Mouse (Mus musculus) macrophage (primary cell): ENCODE data around the gene Ccdc47. TPM values are rescaled to one million over a fixed set of nuclear protein-coding genes. Genes with fewer than 3 reads are reported as not detected.

Experiments used
- H3K27ac ChIP-seq: fragments of 350-480 bp; formaldehyde crosslinking; 2 replicates; pipeline ENCODE4 v1.9.0; 2021
- H3K36me3 ChIP-seq: fragments of 350-480 bp; formaldehyde crosslinking; 2 replicates; pipeline ENCODE4 v1.9.0; 2021; ENCODE audit errors: inconsistent target
- H3K4me3 ChIP-seq: fragments of 350-480 bp; formaldehyde crosslinking; 2 replicates; pipeline ENCODE4 v1.9.0; 2021; ENCODE audit errors: inconsistent target
- H3K79me2 ChIP-seq: fragments of 350-480 bp; formaldehyde crosslinking; 2 replicates; pipeline ENCODE4 v1.9.0; 2021; ENCODE audit errors: inconsistent target
- WGBS: methylation state at CpG from one replicate; pipeline ENCODE4 v1.1.7; 2026; ENCODE audit warnings: inconsistent platforms; ENCODE audit not compliant: missing documents; 5-methylcytosine and 5-hydroxymethylcytosine counted together
- polyA plus RNA-seq: library from polyadenylated mRNA; stranded (reverse); fragments of 250-400 nt; gene quantifications from 3 replicates; pipeline ENCODE4 v1.2.4, GENCODE M21; 2018; ENCODE audit warnings: inconsistent platforms

Ccdc47 gene
- polyA plus RNA-seq, 1 experiment from 2014 or later = 77.0 TPM

- H3K27ac ChIP-seq = peak overlapping the region; percentile 64
- peaks cover 32% of the 10 kb centered on the region; the same call in 1 of the 2 replicates for H3K79me2 ChIP-seq
- H3K4me3 ChIP-seq = peak overlapping the region; percentile 86
- peaks cover 13% of the 10 kb centered on the region; the same call in 1 of the 2 replicates for H3K36me3 ChIP-seq
- WGBS = 7% methylated on average over 19 of the region's 19 CpGs
These were observed 23.3 kb downstream of the Ccdc47 start for GRCm38 (mm10) chr11:106192657-106193370.

GRCm38 (mm10) chr11:106192241-106192640 is 23.9 kb downstream of the Ccdc47 start:
- WGBS = 90% methylated on average over 5 of the region's 5 CpGs
- Histone ChIP-seq H3K79me2 (peaks cover 37% of the 10 kb centered on the region; the same call in 1 of the 2 replicates), H3K36me3 (peaks cover 8% of the 10 kb centered on the region; the same call in 1 of the 2 replicates), H3K4me3 (peak overlapping the region; percentile 86), H3K27ac (no peak overlapping the region)

- H3K27ac ChIP-seq = no peak overlapping the region
- peaks cover 37% of the 10 kb centered on the region; the same call in 1 of the 2 replicates for H3K79me2 ChIP-seq
- WGBS = 81% methylated on average over 3 of the region's 3 CpGs
- H3K4me3 ChIP-seq = no peak overlapping the region
- H3K36me3 ChIP-seq = peaks cover 2% of the 10 kb centered on the region; the same call in 1 of the 2 replicates
These were observed 24.4 kb downstream of the Ccdc47 start for GRCm38 (mm10) chr11:106191716-106192115.

GRCm38 (mm10) chr11:106187326-106187725 is 28.8 kb downstream of the Ccdc47 start:
- Histone ChIP-seq H3K79me2 (peaks cover 34% of the 10 kb centered on the region; the same call in 1 of the 2 replicates), H3K4me3 (no peak overlapping the region), H3K27ac (no peak overlapping the region), H3K36me3 (peaks cover 6% of the 10 kb centered on the region; the same call in 1 of the 2 replicates)
- WGBS = 94% methylated on average over 1 of the region's 4 CpGs

GRCm38 (mm10) chr11:106180449-106180801 is 35.7 kb downstream of the Ccdc47 start:
- WGBS = 91% methylated on average over 2 of the region's 2 CpGs
- Histone ChIP-seq H3K4me3 (no peak overlapping the region), H3K79me2 (no peaks in the 10 kb centered on the region), H3K36me3 (peaks cover 6% of the 10 kb centered on the region; the same call in 1 of the 2 replicates), H3K27ac (no peak overlapping the region)

- Histone ChIP-seq H3K27ac (no peak overlapping the region), H3K36me3 (peaks cover 6% of the 10 kb centered on the region; the same call in 1 of the 2 replicates), H3K4me3 (no peak overlapping the region), H3K79me2 (no peaks in the 10 kb centered on the region)
- 96% methylated on average over 7 of the region's 7 CpGs for WGBS
These were observed 36.3 kb downstream of the Ccdc47 start for GRCm38 (mm10) chr11:106179711-106180448.

- WGBS = 86% methylated on average over 4 of the region's 5 CpGs
- Histone ChIP-seq H3K79me2 (no peaks in the 10 kb centered on the region), H3K4me3 (no peak overlapping the region), H3K36me3 (peaks cover 6% of the 10 kb centered on the region; the same call in 1 of the 2 replicates), H3K27ac (no peak overlapping the region)
These were observed 37.9 kb downstream of the Ccdc47 start for GRCm38 (mm10) chr11:106178036-106178782.

- no peak overlapping the region for H3K4me3 ChIP-seq
- H3K27ac ChIP-seq = no peak overlapping the region
- H3K79me2 ChIP-seq = no peaks in the 10 kb centered on the region
- H3K36me3 ChIP-seq = no peaks in the 10 kb centered on the region
- 96% methylated on average over 5 of the region's 5 CpGs for WGBS
These were observed 39.8 kb downstream of the Ccdc47 start for GRCm38 (mm10) chr11:106176372-106176771.

- WGBS = 94% methylated on average over 3 of the region's 3 CpGs
- Histone ChIP-seq H3K79me2 (no peaks in the 10 kb centered on the region), H3K36me3 (no peaks in the 10 kb centered on the region; the same call in 1 of the 2 replicates), H3K4me3 (no peak overlapping the region), H3K27ac (no peak overlapping the region)
These were observed 41.1 kb downstream of the Ccdc47 start for GRCm38 (mm10) chr11:106175081-106175480.

GRCm38 (mm10) chr11:106174372-106174771 is 41.8 kb downstream of the Ccdc47 start:
- WGBS = 97% methylated on average over 5 of the region's 5 CpGs
- H3K79me2 ChIP-seq = no peaks in the 10 kb centered on the region
- no peak overlapping the region for H3K27ac ChIP-seq
- H3K36me3 ChIP-seq = no peaks in the 10 kb centered on the region; the same call in 1 of the 2 replicates
- no peak overlapping the region for H3K4me3 ChIP-seq

GRCm38 (mm10) chr11:106173228-106173627 is 42.9 kb downstream of the Ccdc47 start:
- Histone ChIP-seq H3K4me3 (no peak overlapping the region), H3K27ac (no peak overlapping the region), H3K36me3 (peaks cover 3% of the 10 kb centered on the region; the same call in 1 of the 2 replicates), H3K79me2 (no peaks in the 10 kb centered on the region)
- 59% methylated on average over 2 of the region's 2 CpGs for WGBS

GRCm38 (mm10) chr11:106170807-106171206 is 45.3 kb downstream of the Ccdc47 start:
- Histone ChIP-seq H3K36me3 (peaks cover 18% of the 10 kb centered on the region), H3K4me3 (no peak overlapping the region), H3K27ac (no peak overlapping the region), H3K79me2 (no peaks in the 10 kb centered on the region)
- 92% methylated on average over 7 of the region's 7 CpGs for WGBS

- H3K36me3 ChIP-seq = peaks cover 34% of the 10 kb centered on the region
- 26% methylated on average over 5 of the region's 5 CpGs for WGBS
- no peak overlapping the region for H3K27ac ChIP-seq
- H3K79me2 ChIP-seq = no peaks in the 10 kb centered on the region
- no peak overlapping the region for H3K4me3 ChIP-seq
These were observed 48.7 kb downstream of the Ccdc47 start for GRCm38 (mm10) chr11:106167435-106167834.

GRCm38 (mm10) chr11:106164601-106165180 is 51.5 kb downstream of the Ccdc47 start:
- peaks cover 34% of the 10 kb centered on the region for H3K36me3 ChIP-seq

More at GRCm38 (mm10) chr11:106164601-106165180, 51.5 kb downstream of the Ccdc47 start:
- Histone ChIP-seq H3K27ac (no peak overlapping the region), H3K4me3 (no peak overlapping the region), H3K79me2 (no peaks in the 10 kb centered on the region)
- WGBS = 90% methylated on average over 12 of the region's 16 CpGs
